Mouse (Mus musculus) thymus, adult 18-20 months (tissue): ENCODE results near the gene D330020A13Rik.
"Not testable (repeated sequence)": the region's sequence is repeated elsewhere in the genome, so short reads cannot be mapped to it uniquely, and the experiment has no call there.

Source experiments
- DNase-seq, 2 experiments: peaks; one replicate each; pipeline ENCODE4 v3.0.0; 2022; ENCODE audit warnings: mixed read lengths in 2 of 2

D330020A13Rik gene

GRCm38 (mm10) chr6:120294056-120294784 is at the start of gene D330020A13Rik, which contains the start of gene B4galnt3:
Gene D330020A13Rik, plus strand, starts transcription at chr6:120294364.
Gene B4galnt3, minus strand, starts transcription at chr6:120294559.
- peak; percentile 12 to 23 for DNase-seq

GRCm38 (mm10) chr6:120246676-120247075 is 47.5 kb upstream of the D330020A13Rik start:
- DNase-seq = no peak

- DNase-seq = no peak
Measured at GRCm38 (mm10) chr6:120249831-120250230, 44.3 kb upstream of the D330020A13Rik start.

- DNase-seq = no peak
Measured at GRCm38 (mm10) chr6:120251010-120251409, 43.2 kb upstream of the D330020A13Rik start.

- DNase-seq = no peak
Measured at GRCm38 (mm10) chr6:120252741-120253140, 41.4 kb upstream of the D330020A13Rik start.

GRCm38 (mm10) chr6:120254640-120255039 is 39.5 kb upstream of the D330020A13Rik start:
- DNase-seq = no peak

- no peak for DNase-seq
Measured at GRCm38 (mm10) chr6:120255144-120255543, 39.0 kb upstream of the D330020A13Rik start.

- DNase-seq = no peak
Measured at GRCm38 (mm10) chr6:120255701-120256100, 38.5 kb upstream of the D330020A13Rik start.

GRCm38 (mm10) chr6:120256431-120256935 is 37.7 kb upstream of the D330020A13Rik start:
- DNase-seq = no peak

- DNase-seq = no peak
Measured at GRCm38 (mm10) chr6:120259481-120259880, 34.7 kb upstream of the D330020A13Rik start.

- DNase-seq = no peak
Measured at GRCm38 (mm10) chr6:120262886-120263531, 31.2 kb upstream of the D330020A13Rik start.

- DNase-seq = no peak
Measured at GRCm38 (mm10) chr6:120263608-120264007, 30.6 kb upstream of the D330020A13Rik start.

- DNase-seq = no peak
Measured at GRCm38 (mm10) chr6:120264151-120264550, 30.0 kb upstream of the D330020A13Rik start.

GRCm38 (mm10) chr6:120274181-120274580 is 20.0 kb upstream of the D330020A13Rik start:
- DNase-seq = no peak

GRCm38 (mm10) chr6:120274887-120275286 is 19.3 kb upstream of the D330020A13Rik start:
- DNase-seq = no peak

GRCm38 (mm10) chr6:120275301-120275700 is 18.9 kb upstream of the D330020A13Rik start:
- DNase-seq = no peak

- DNase-seq = no peak
Measured at GRCm38 (mm10) chr6:120276874-120277449, 17.2 kb upstream of the D330020A13Rik start.

GRCm38 (mm10) chr6:120287279-120287678 is 6.9 kb upstream of the D330020A13Rik start:
- no peak for DNase-seq

- DNase-seq = no peak
Measured at GRCm38 (mm10) chr6:120288541-120288940, 5.6 kb upstream of the D330020A13Rik start.

- DNase-seq = no peak
Measured at GRCm38 (mm10) chr6:120289430-120289829, 4.7 kb upstream of the D330020A13Rik start.

GRCm38 (mm10) chr6:120291396-120292009 is 2.7 kb upstream of the D330020A13Rik start:
- DNase-seq = no peak

GRCm38 (mm10) chr6:120294785-120295133 is 595 bp downstream of the D330020A13Rik start:
- peak; percentile 9 to 29 for DNase-seq

- DNase-seq = not testable (repeated sequence)
Measured at GRCm38 (mm10) chr6:120296589-120296988, 2.4 kb downstream of the D330020A13Rik start.
